Mouse (Mus musculus) E14TG2a.4 (cell line): ENCODE results near the gene Nup133.

Experiments
- CTCF ChIP-seq: conservative IDR thresholded peaks from 2 replicates; pipeline ENCODE4 v1.5.1; 2014; ENCODE audit warnings: low read length
- NANOG ChIP-seq: IDR thresholded peaks from 2 replicates; pipeline ENCODE4 v1.6.1; 2014; ENCODE audit warnings: borderline replicate concordance, low read length, mixed read lengths

- no peak for TF ChIP-seq CTCF
- TF ChIP-seq NANOG: no peak
Measured at GRCm38 (mm10) chr8:123865786-123866185, 83.3 kb downstream of the Nup133 start.
